Mouse (Mus musculus): ENCODE measurements around the gene Trpm1. TPM values are rescaled to one million over a fixed set of nuclear protein-coding genes. Genes with fewer than 3 reads are reported as not detected.
"Not testable (repeated sequence)": the region's sequence is repeated elsewhere in the genome, so short reads cannot be mapped to it uniquely, and the experiment has no call there.

The Trpm1 gene
- not detected for total RNA-seq (2021)
- long read RNA-seq, partial matches to known transcripts = 0 of 1 reads
- long read RNA-seq, other reads (novel, unspliced or antisense) = 1 of 1 reads

DNA sequence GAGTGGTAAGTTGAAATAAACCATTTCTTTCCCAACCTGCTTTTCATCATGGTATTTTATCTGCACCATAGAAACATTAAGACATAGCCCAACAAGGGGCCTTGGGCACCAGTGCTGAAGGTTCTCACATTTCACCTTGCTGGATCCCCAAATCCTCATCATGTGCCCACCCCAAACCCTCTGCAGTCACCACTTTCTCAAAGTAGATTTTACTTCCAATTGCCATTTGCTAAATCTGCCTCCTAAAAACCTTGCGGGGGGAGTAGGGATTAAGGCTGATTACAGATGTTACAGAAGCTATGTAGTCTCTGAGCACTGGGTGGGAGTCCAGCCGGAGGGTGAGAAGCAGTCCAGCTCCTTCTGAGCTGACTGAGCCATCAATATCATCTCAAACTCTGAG, at the start of gene Trpm1:
Gene Trpm1, plus strand, starts transcription at position 301 of the 400 bp plus-strand sequence.
- DNase-seq (ENCODE audit: low spot score in 2 of 2) = no peak

DNA sequence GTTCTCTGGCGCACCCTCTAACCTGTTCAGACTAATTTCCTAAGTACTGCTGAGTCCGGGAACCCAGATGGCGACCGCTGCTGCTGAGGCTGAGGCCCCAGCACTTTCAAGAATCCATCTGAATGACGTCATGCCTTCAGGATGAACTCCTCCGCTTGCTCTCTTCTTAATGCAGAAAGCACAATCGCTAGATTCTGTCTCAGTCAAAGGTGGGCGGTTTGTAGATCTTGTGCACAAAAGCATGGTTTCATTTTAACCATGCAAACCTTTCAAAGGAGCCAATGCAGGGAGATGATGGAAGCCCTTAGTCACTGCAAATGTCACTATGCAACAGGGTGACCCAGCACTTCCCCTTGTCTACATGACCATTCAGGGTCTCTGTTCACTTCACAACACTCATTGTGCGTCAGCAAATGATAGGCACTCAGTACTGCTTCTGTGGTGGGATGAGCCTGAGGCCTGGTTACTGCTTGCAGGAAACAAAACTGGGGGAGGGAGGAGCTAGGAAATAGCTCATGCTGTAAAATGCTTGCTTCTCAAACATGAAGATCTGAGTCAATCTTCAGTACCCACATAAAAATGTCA, 31.4 kb upstream of the Trpm1 start:
- DNase-seq (ENCODE audit: low spot score in 2 of 2) = peak in 1 of 2 experiments; percentile 35

DNA sequence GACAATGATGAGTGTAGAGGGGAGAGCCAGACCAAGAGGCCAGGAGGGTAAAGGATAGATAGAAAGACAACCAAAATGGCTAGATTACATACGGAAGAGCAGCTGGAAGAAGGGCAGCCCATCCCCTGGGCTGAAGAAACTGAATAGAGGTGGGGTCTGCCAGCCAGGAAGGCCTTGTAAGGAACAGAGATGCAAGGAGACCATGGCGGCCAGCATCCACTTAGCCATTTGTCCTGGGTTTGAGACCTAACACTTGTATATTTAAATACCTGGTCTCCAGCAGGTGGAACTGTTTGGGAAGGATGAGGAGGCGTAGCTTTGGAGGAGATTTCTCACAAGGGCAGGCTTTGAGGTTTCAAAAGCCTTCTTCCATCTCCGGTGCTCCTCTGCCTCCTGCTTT, 29.9 kb upstream of the Trpm1 start:
- no peak for DNase-seq (ENCODE audit: low spot score in 2 of 2)

DNA sequence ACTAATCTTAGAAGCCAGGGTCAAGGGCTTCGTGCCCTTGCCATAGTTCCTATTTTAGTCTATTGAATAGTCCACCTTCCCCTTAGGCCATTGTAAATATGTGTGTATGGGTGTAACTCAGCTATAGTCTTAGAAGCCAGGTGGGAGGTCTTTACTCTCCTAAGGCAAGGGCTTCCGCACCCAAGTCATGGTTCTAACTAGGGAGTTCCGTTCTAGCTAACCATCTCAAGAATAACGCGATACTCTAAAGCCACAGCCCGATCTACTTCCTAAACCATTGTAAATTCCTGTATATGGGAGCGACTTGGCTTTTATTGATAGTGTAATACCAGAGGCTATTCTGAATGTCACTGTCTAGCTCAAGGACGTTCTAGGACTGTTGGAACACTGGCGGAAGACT, 27.6 kb upstream of the Trpm1 start:
- DNase-seq (ENCODE audit: low spot score in 2 of 2) = not testable (repeated sequence)

DNA sequence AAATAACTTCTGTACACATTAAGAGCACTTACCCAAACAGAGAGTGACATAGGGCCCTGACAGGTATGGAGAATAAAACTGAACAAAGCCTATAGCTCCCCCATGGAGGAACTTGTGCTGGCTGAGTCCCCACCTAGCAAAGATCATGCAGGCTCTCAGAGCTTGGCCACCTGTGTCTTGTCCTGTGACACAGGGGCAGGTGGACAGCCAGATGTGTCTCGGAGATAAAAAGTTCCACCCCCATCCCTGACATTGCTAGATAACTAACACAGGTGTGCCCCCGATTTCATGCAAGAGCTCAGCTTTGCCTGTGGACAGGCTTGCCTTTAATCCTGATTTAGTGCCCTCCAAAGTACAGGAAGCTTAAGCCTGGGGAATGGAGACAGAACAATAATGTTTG, 13.8 kb upstream of the Trpm1 start:
- DNase-seq (ENCODE audit: low spot score in 2 of 2) = no peak

DNA sequence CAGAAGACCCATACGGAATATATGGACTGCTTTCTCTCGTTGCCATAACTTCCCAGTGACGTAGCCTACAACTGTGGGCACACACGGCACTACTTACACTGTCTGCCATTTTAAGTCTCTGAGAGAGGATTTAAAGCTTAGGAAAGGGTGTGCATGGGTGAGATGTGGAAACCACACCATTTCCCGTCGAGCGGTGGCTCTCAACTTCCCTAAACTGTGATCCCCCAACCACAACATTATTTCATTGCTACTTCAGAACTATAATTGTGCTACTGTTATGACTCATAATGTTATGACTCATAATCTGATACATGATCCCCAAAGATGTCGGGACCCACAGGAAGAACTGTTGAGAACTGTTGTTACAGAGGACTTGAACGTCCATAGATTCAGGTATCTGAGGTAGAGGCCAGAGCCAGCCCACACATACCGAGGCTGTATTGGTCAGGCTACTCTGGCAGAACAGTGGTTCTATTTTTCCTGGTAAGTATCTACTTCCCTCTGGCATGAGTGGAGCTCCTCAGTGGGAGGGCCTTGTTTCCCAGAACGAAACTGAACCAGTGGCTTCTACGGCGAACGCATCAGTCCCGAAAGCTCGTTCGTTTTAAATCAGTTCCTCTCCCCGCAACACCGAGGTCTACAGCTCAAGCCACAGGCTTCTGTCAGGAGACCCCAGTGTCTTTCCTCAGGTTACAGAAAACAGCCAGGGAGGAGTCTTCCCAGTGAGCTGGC, 12.2 kb upstream of the Trpm1 start:
- no peak for DNase-seq (ENCODE audit: low spot score in 2 of 2)

DNA sequence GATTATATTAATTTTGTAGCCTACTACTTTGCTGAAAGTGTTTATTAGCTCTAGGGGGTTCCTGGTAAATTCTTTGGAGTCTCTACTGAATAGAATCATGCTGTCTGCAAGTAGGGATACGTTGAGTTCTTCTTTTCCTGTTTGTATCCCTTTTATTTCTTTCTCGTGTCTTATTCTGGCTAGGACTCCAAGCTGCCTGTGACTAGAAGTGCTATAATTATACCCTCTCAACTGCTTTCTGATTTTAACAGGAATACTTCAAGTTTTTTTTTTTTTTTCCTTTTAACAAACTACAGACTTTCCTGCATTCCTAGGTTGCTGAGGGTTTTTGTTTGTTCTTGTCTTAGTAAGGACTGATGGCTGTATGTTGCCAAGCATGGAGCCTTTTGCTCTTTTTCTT, 4.3 kb upstream of the Trpm1 start:
- DNase-seq (ENCODE audit: low spot score in 2 of 2) = no peak

DNA sequence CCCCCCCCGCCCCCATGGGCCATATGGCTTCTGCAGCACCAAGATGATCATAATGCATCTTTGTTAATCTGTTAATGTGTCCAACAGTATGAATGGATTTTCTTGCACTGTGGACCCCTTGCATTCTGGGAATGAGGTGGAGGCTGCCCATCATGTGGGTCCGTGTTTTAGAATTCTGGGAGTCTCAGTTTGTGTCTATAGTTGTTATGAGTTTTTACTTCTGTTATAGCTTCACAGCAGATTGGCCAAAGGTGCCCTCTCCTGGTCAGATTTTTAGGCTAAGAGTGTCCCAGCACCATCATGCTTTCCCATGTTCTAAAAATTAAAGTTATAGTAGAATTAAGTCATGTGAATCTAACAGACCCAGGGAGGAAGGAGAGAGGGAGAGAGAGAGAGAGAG, 3.9 kb upstream of the Trpm1 start:
- peak in 1 of 2 experiments; percentile 56 for DNase-seq (ENCODE audit: low spot score in 2 of 2)

DNA sequence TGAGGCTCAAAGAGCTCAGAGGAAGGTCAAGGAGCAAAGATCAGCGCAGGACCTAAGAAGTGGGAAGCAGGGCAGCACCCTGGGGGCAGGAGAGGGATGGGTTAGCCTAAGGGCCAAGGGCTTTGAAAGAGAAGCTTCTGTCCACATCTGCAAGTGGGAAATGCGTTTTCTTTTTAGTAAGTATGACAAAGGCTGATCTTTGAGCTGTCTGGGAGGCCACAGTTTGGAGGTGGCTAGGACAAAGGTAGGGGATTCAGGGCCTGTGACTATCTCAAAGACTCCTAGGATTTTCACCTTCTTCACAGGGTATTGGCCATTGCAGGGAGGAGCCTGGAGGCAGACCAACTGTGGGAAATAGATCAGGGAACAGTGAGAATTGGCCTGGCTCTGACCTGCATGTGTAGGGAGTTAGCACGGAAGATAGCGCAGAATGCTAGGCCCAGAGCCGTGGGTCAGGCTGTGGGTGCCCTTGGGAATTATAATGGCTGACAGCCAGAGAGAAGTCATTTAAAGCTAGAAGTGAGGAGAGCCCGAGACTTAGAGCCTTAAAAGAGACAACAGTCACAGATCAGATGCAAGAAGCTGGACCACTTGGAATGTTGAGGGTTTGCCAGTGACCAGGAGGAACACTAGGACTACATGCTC, 3.1 kb upstream of the Trpm1 start:
- no peak for DNase-seq (ENCODE audit: low spot score in 2 of 2)

DNA sequence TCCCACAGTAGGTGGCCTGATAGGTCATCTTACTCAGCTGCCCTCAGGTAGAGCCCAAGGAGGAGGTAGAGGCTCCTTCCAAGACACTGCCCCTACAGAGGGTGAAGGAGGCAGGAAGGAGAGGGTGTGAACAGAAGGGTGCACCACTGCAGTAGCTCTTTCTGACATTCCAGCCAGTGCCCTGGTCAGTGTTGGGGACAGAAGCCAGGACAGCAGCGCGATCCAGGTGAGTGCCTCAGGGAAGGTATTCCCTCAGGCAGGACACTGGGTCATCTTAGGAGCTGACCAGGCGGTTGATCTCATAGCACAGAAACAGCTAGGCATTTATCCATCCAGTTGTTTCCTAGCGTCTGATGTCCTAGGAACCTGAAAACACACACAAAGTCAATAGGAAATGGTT, 1.6 kb downstream of the Trpm1 start:
- no peak for DNase-seq (ENCODE audit: low spot score in 2 of 2)

DNA sequence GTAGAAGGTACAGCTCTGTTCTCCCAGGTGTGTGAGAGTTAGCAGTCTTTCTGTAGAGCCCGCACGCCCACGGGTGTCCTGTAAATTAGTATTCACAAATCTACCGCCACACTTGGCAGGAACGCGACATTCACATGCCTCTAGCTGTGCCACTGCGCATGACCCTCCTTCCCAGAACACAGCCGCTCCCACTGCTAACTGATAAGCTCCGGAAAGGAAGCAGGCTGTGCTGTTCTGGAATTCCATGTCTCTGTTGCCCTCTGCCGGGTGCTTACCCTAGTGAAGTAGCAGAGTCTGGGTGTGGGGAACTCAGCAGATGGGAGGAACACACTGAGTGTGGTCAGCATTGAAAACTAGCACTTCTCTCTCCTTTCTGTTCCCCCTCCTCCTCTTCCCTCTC, 2.1 kb downstream of the Trpm1 start:
- DNase-seq (ENCODE audit: low spot score in 2 of 2) = peak; percentile 90 to 96

DNA sequence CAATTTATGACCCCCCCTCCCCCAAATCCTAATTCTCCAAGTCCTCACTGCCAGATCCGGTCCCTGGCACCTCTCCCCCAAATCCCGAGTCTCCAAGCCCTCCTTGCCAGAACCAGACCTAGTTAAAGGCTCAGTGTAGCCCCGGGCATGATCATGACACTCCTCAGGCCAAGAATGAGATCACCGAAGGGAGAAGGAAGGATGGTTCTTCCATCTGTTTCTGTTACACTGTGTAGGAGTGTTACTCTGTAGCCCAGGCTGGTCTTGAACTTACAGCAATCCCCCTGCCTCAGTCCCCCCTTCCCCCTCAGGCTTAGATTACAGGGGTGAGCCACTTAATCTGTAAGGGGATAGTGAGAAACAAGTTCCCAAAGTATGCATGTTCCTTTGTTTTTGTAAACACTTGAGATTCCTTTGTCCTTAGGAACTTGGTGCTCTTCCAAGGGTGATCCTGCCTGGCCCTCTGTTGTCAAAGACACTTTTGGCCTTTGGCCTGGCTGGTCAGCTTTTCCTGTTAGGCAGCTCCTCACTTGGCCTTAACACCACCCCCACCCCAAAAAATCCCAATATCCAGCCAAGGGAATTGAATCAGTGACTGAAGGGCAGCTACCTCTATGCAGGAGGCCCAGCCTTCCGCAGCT, 2.8 kb downstream of the Trpm1 start:
- DNase-seq (ENCODE audit: low spot score in 2 of 2) = peak in 1 of 2 experiments; percentile 40

DNA sequence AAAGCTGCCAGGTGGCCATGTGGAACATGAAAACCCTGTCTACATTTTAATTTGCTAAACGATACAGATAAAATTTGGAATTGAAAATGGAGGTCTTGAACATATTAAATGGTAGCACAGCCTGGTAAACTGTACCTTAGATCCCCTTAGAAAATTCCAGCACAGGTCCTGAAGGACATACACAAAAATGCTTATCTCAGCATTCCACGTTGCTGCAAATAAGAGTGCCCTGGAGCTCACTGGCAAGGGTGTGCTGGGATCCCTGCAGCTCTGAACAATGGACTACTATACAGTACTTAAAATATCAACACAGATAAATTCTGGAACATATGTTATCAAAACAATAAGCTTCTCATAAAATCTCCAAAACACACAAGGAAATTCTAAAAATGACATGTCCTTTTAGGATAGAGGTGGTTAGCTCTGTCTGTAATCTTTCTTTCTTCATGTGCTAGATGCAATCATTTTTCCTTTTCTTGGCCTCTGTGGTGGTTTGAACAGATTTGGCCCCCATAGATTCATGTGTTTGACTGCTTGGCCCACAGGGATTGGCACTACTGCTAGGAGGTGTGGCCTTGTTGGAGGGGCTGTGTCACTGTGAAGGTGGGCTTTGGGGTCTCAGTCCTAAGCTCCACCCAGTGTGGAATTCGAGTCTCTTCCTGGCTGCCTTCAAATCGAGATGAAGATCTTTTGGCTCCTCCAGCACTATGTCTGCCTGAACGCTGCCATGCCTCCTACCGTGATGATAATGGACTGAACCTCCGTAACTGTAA, 3.5 kb downstream of the Trpm1 start:
- no peak for DNase-seq (ENCODE audit: low spot score in 2 of 2)

DNA sequence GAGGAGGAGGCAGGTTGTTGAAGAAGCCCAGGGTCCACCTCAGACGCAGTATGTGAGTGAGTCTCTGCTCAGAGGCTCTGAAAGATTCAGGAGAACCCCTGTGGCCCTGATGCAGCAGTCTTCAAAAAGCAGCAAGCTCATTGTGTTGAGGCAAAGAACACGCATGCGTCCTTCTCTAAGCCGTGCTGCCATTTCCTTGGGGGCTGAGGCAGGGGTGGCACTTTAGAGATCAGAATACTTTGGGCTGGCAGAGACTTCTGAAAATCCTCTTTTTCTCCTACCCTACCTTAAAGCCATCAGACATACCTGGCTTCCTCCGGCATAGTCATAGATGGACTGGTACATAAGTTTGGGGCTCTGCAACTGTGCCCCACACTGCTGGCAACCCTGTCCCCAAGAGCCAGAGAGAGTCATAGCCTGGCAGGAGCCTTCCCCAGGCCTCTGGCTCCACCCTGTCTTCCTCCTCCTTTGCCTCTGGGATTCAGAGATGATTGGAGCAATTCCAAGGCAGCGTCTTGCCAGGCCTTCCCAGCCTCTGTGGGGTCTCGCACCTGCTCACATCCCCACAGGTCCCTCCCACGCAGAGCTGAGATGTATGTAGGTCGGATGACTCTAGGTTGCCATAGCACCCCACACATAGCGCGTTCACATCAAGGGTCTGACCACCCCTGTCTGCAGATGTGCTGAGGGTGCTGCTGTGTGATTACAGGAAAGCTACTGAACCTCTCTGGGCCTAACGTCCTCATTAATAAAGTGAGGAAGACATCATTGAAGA, 4.8 kb downstream of the Trpm1 start:
- DNase-seq (ENCODE audit: low spot score in 2 of 2) = no peak

DNA sequence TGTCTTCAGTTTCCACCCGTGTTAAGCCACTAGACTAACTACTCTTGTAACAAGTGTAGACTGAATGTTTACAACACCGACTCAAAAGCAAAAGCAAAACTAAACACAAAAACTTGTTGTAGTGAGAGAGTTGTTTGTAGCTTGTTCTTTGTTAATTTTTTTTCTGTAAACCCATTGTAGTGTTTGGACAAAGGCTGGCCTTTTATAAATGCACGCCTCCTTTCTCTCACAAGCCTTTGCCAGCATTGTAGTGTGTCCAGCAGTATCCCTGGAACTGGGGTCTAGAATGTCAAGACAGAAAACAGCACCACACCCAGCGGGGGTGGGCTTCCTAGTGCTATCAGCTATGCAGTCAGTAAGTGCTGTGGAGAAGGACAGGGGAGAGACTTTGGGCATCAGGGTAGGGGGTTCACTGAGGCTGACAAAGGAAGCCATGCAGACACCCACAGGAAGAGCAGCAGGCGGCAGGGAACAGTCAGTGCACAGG, 5.5 kb downstream of the Trpm1 start:
- peak in 1 of 2 experiments; percentile 40 for DNase-seq (ENCODE audit: low spot score in 2 of 2)

DNA sequence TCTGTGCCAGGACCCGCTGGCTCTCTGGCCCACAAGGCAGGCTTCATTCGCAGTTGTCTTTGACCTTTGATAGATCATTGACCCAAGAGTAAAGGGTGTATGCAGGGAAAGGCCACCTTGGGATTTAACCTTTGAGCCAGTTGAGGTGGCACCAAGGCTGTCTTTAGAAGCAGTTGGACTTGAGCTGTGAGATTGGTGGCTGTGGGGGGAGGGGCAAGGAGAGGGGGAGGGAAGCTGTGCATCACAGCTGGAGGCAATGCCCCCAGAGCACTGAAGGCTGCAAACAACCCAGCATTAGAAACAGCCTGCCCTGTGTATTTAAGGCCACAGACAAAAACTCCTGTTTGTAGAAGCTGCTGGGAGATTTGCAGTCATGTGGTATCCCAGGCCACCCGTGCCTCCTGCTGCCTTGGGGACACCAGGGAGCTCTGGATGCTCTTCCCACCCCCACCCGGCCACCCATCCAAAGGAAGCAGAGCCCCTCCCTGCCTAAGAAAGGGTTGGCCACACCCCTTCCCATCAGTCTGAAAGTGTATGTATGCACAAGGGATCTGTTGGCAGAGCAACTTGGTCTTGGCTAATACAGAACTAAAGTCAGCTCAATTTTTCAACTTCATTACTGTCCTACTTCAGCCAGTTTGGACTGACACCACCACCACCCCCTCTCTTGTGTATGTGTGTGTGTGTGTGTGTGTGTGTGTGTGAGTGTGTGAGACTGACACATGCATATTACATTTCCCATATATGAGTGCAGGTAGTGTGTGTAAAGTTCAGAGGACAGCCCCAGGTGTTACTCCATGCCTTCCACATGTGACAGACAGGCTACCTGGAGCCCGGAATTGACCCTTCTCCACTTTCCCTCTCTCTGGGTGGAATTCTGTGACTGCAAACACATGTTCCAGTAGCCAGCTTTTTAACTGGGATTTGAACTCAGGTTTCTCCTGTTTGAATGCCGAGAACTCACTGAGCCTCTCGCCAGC, 6.3 kb downstream of the Trpm1 start:
- DNase-seq (ENCODE audit: low spot score in 2 of 2) = no peak

DNA sequence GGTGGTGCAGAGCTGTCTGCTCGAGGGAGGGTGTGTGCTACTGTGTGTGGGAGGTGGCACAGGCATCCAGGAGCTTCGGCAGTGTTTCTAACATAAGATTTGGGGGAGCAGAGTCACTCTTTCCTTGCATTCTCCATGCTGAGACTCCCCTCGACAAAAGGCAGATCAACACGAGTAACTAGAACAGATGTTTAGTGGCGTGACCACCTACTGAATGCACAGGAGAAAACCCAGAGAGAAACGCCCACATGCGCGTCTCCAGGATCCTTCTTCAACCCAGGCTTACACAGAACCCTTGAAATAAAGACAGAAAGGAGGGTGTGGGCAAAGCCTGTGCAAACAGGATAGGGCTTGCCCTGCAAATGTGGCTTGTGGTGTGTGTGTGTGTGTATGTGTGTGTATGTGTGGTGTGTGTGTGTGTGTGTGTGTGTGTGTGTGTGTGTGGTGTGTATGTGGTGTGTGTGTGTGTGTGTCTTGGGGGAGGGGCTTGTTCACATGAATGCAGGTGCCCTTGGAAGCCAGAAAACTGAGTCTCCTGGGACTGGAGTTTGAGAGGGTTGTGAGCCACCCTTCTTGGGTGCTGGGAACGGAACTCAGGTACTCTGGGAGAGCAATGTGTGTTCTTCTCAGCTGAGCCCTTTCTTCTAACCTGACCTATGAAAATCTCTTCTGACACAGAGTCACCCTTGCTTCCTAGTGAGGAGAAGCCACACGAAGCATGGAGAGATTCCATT, 7.3 kb downstream of the Trpm1 start:
- peak in 1 of 2 experiments; percentile 61 for DNase-seq (ENCODE audit: low spot score in 2 of 2)

DNA sequence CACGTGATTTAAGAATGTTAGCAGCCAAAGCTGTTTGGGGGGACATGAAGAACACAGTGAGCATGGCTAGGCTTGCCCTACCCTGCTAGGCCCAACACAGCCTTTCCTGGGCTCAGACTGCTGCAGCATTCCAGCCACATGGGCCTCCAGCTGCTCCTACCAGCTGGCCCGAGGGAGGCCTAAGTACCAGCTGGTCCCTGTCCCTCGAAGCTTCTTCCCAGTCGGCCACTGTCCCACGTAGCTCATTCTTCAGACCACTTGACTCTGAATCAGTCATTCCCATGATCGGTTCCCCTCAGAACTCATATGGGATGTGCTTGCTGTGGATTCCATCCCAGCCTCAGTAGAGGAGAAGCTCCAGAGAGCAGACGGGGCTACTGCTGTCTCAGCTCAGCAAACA, 8.4 kb downstream of the Trpm1 start:
- no peak for DNase-seq (ENCODE audit: low spot score in 2 of 2)

Measured in layer of hippocampus, adult 18-20 months (tissue).